Mouse (Mus musculus) heart, embryonic 14.5 days (tissue): ENCODE data around the gene Lcmt1. TPM values are rescaled to one million over a fixed set of nuclear protein-coding genes. Genes with fewer than 3 reads are reported as not detected.

Experiments used
- ATAC-seq: fragments of 200-750 bp; cut with Nextera tagmentation; 2 replicates; pipeline ENCODE4 v1.8.0; 2017; ENCODE audit warnings: low read depth, moderate TSS enrichment; ENCODE audit not compliant: insufficient number of reproducible peaks, insufficient read depth, low FRiP score
- H3K27ac ChIP-seq, 2 experiments: fragments of 200-500 bp in 1 of 2; fragments of 300-500 bp in 1 of 2; sonication (generic) in 1 of 2; replicated peaks in 1 of 2; 2 replicates each; pipeline ENCODE4 v1.5.1; 2012 to 2014; ENCODE audit warnings: low read depth in 2 of 2, low read length in 2 of 2, control low read depth in 1 of 2, mild to moderate bottlenecking in 1 of 2, mixed read lengths in 1 of 2; ENCODE audit not compliant: control insufficient read depth in 1 of 2, insufficient read depth in 1 of 2
- H3K27me3 ChIP-seq: fragments of 300-500 bp; sonication (generic); 2 replicates; pipeline ENCODE4 v1.6.1; 2014; ENCODE audit warnings: mild to moderate bottlenecking, low read length, control low read depth; ENCODE audit not compliant: control insufficient read depth, insufficient read depth
- H3K36me3 ChIP-seq: fragments of 300-500 bp; sonication (generic); 2 replicates; pipeline ENCODE4 v1.6.1; 2014; ENCODE audit warnings: mild to moderate bottlenecking, control low read depth, low read length, mixed read lengths; ENCODE audit not compliant: control insufficient read depth, insufficient read depth
- H3K4me1 ChIP-seq, 2 experiments: fragments of 200-500 bp in 1 of 2; fragments of 300-500 bp in 1 of 2; sonication (generic) in 1 of 2; 2 replicates each; pipeline ENCODE4 v1.6.1; 2012 to 2014; ENCODE audit warnings: low read length in 2 of 2, control low read depth in 1 of 2, mixed read lengths in 1 of 2; ENCODE audit not compliant: control insufficient read depth in 2 of 2, insufficient read depth in 2 of 2
- H3K4me2 ChIP-seq: fragments of 300-500 bp; sonication (generic); 2 replicates; pipeline ENCODE4 v1.6.1; 2014; ENCODE audit warnings: mild to moderate bottlenecking, low read length
- H3K4me3 ChIP-seq, 2 experiments: fragments of 200-500 bp in 1 of 2; fragments of 300-500 bp in 1 of 2; sonication (generic) in 1 of 2; 2 replicates each; pipeline ENCODE4 v1.5.1; 2012 to 2014; ENCODE audit warnings: low read length in 2 of 2, mild to moderate bottlenecking in 2 of 2, control low read depth in 1 of 2, low read depth in 1 of 2, moderate library complexity in 1 of 2; ENCODE audit not compliant: control insufficient read depth in 1 of 2, insufficient read depth in 1 of 2
- H3K9ac ChIP-seq: fragments of 300-500 bp; sonication (generic); 2 replicates; pipeline ENCODE4 v1.6.1; 2014; ENCODE audit warnings: mild to moderate bottlenecking, low read length
- H3K9me3 ChIP-seq: fragments of 300-500 bp; sonication (generic); 2 replicates; pipeline ENCODE4 v1.6.1; 2016; ENCODE audit warnings: low read length, control low read depth; ENCODE audit not compliant: control insufficient read depth
- WGBS: fragments of 180-500 bp; shearing (Covaris S2); extraction: QIAGEN DNeasy Blood & Tissue Kit; methylation state at CpG from one replicate; pipeline ENCODE4 v1.1.7; 2014; 5-methylcytosine and 5-hydroxymethylcytosine counted together
- polyA plus RNA-seq: library from polyadenylated mRNA; unstranded; fragments of >200 nt; fragmentation: Nextera tagmentation; extraction: Ambion mirVana; gene quantifications from 2 replicates; pipeline ENCODE4 v1.2.1, GENCODE M21; 2014

The Lcmt1 gene
- polyA plus RNA-seq, 1 experiment from 2014 or later, result 39.6 TPM

- Histone ChIP-seq H3K27me3 (no peaks in the 10 kb centered on the region), H3K9me3 (no peaks in the 10 kb centered on the region), H3K4me1 (peaks cover 8 to 12% of the 10 kb centered on the region in 2 experiments), H3K36me3 (no peaks in the 10 kb centered on the region), H3K27ac (no peak overlapping the region), H3K4me3 (no peak overlapping the region), H3K9ac (no peak overlapping the region), H3K4me2 (no peak overlapping the region)
- WGBS, result 53% methylated on average over 4 of the region's 4 CpGs
- ATAC-seq, result no peak
These were observed 89.7 kb downstream of the Lcmt1 start for GRCm38 (mm10) chr7:123459247-123459646.

DNA sequence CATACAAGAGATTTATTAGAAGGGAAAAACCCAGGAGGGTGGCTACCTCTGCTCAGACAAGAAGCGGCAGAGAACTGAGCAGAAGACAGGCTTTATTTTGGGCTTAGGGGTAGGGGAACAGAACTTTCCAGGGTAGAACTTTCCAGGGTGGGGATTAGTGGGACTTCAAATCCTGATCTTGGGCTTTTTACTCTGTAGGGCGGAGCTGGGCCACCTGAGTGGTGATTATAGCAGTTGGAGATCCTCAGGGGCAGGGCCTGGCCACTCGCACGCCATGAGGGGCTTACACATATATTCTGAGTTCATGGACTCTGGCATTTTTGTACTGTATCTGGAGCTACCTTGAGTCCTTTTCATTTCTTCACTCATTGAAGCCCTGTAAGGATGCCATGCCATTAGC lies 91.7 kb downstream of the Lcmt1 start:
- 90% methylated on average over 4 of the region's 4 CpGs for whole genome bisulfite sequencing
- no peak for ATAC-seq
- Histone ChIP-seq H3K9ac (no peak overlapping the region), H3K36me3 (no peaks in the 10 kb centered on the region), H3K27ac (no peak overlapping the region), H3K4me2 (no peak overlapping the region), H3K9me3 (no peaks in the 10 kb centered on the region), H3K4me3 (no peak overlapping the region), H3K27me3 (no peaks in the 10 kb centered on the region), H3K4me1 (peaks cover 8 to 12% of the 10 kb centered on the region in 2 experiments)

DNA sequence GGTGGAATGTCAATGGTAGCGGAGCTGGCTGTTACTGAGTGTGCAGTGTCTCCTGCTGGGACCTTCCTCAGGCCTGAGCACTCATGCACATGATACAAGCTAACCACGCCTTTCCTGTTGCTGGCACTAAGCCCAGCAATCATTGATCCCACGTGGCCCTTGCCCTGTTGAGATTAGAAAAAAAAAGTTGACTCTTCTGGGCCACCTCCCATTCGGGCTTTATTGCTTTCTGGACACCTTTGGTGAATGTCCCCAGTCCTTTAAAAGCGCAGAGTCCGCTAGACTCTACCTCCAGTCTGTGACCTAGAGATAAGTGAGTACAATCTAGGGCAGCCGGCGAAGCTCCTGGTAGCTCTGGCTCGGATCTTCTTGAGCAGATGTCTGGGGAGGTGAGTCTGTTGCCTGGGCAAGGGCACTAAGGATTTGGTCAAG lies 92.5 kb downstream of the Lcmt1 start, which contains the start of gene Aqp8:
Gene Aqp8 (plus strand): TSS at position 222 of the 432 bp plus-strand sequence.
- ATAC-seq, result peak; percentile 71
- peaks cover 8 to 13% of the 10 kb centered on the region in 2 experiments for H3K4me1 ChIP-seq
- H3K4me3 ChIP-seq, result no peak within 1 kb of the TSS
- H3K27ac ChIP-seq, result no peak within 1 kb of the TSS
- H3K36me3 ChIP-seq, result no peaks in the 10 kb centered on the region
- no peaks in the 10 kb centered on the region for H3K27me3 ChIP-seq
- H3K9me3 ChIP-seq, result no peaks in the 10 kb centered on the region
- 24% methylated on average over 9 of the region's 9 CpGs for WGBS
- no peak within 1 kb of the TSS for H3K4me2 ChIP-seq
- H3K9ac ChIP-seq, result no peak within 1 kb of the TSS

GRCm38 (mm10) chr7:123463569-123463968 lies 94.0 kb downstream of the Lcmt1 start:
- no peak overlapping the region for H3K4me2 ChIP-seq
- no peak overlapping the region for H3K27ac ChIP-seq
- no peaks in the 10 kb centered on the region for H3K9me3 ChIP-seq
- H3K4me3 ChIP-seq, result no peak overlapping the region
- peaks cover 12 to 19% of the 10 kb centered on the region in 2 experiments for H3K4me1 ChIP-seq
- 77% methylated on average over 4 of the region's 4 CpGs for WGBS
- H3K9ac ChIP-seq, result no peak overlapping the region
- H3K36me3 ChIP-seq, result no peaks in the 10 kb centered on the region
- no peak for ATAC-seq
- H3K27me3 ChIP-seq, result no peaks in the 10 kb centered on the region

- Histone ChIP-seq H3K4me1 (peaks cover 12 to 19% of the 10 kb centered on the region in 2 experiments), H3K27me3 (no peaks in the 10 kb centered on the region), H3K27ac (no peak overlapping the region), H3K9ac (no peak overlapping the region), H3K4me2 (no peak overlapping the region), H3K9me3 (no peaks in the 10 kb centered on the region), H3K4me3 (no peak overlapping the region), H3K36me3 (no peaks in the 10 kb centered on the region)
- ATAC-seq, result no peak
- 33% methylated on average over 6 of the region's 6 CpGs for WGBS
These were observed 96.3 kb downstream of the Lcmt1 start for GRCm38 (mm10) chr7:123465692-123466387.

GRCm38 (mm10) chr7:123467961-123468360 lies 98.4 kb downstream of the Lcmt1 start:
- no peak for ATAC-seq
- Histone ChIP-seq H3K27me3 (no peaks in the 10 kb centered on the region), H3K9me3 (peaks cover 6% of the 10 kb centered on the region; the same call in 1 of the 2 replicates), H3K4me1 (peaks cover 3 to 6% of the 10 kb centered on the region in 2 experiments; a peak in 1 of 4 replicates), H3K27ac (no peak overlapping the region), H3K4me2 (no peak overlapping the region), H3K36me3 (no peaks in the 10 kb centered on the region), H3K4me3 (no peak overlapping the region), H3K9ac (no peak overlapping the region)
- 90% methylated on average over 1 of the region's 1 CpGs for WGBS
